Mouse (Mus musculus) lung, embryonic 14.5 days (tissue): ENCODE data around the gene Tbx15. TPM values are rescaled to one million over a fixed set of nuclear protein-coding genes. Genes with fewer than 3 reads are reported as not detected.
"Not testable (repeated sequence)": the region's sequence is repeated elsewhere in the genome, so short reads cannot be mapped to it uniquely, and the experiment has no call there.

Experiments
- ATAC-seq: fragments of 200-750 bp; cut with Nextera tagmentation; 2 replicates; pipeline ENCODE4 v1.8.0; 2017; ENCODE audit warnings: mild to moderate bottlenecking, moderate TSS enrichment, moderate library complexity; ENCODE audit not compliant: insufficient read depth
- DNase-seq: peaks from one replicate; pipeline ENCODE4 v3.0.0-alpha.2; 2015
- H3K27ac ChIP-seq: fragments of 300-500 bp; sonication (generic); 2 replicates; pipeline ENCODE4 v1.5.1; 2014; ENCODE audit warnings: low read depth, mild to moderate bottlenecking, moderate library complexity
- H3K27me3 ChIP-seq: fragments of 300-500 bp; sonication (generic); 2 replicates; pipeline ENCODE4 v1.6.1; 2014; ENCODE audit warnings: low read length, control low read depth; ENCODE audit not compliant: insufficient read depth
- H3K36me3 ChIP-seq: fragments of 300-500 bp; sonication (generic); 2 replicates; pipeline ENCODE4 v1.6.1; 2014; ENCODE audit warnings: control low read depth; ENCODE audit not compliant: insufficient read depth
- H3K4me1 ChIP-seq: fragments of 300-500 bp; sonication (generic); 2 replicates; pipeline ENCODE4 v1.6.1; 2014; ENCODE audit warnings: antibody characterized with exemption, control low read depth; ENCODE audit not compliant: insufficient read depth
- H3K4me2 ChIP-seq: fragments of 300-500 bp; sonication (generic); 2 replicates; pipeline ENCODE4 v1.6.1; 2014; ENCODE audit warnings: mild to moderate bottlenecking
- H3K4me3 ChIP-seq: fragments of 300-500 bp; sonication (generic); 2 replicates; pipeline ENCODE4 v1.5.1; 2014; ENCODE audit warnings: low read depth, low read length
- H3K9ac ChIP-seq: fragments of 300-500 bp; sonication (generic); 2 replicates; pipeline ENCODE4 v1.6.1; 2014
- H3K9me3 ChIP-seq: fragments of 300-500 bp; sonication (generic); 2 replicates; pipeline ENCODE4 v1.6.1; 2016; ENCODE audit warnings: low read depth, low read length, control low read depth
- CTCF ChIP-seq: IDR thresholded peaks from 2 replicates; pipeline ENCODE4 v1.5.1; 2016; ENCODE audit warnings: antibody characterized with exemption, low read depth
- WGBS: fragments of 180-500 bp; shearing (Covaris S2); extraction: QIAGEN DNeasy Blood & Tissue Kit; methylation state at CpG from one replicate; pipeline ENCODE4 v1.1.7; 2014; 5-methylcytosine and 5-hydroxymethylcytosine counted together
- polyA plus RNA-seq: library from polyadenylated mRNA; unstranded; fragments of >200 nt; fragmentation: Nextera tagmentation; extraction: Ambion mirVana; gene quantifications from 2 replicates; pipeline ENCODE4 v1.2.1, GENCODE M21; 2014

The Tbx15 gene
- polyA plus RNA-seq, 1 experiment from 2014 or later, result 0.28 TPM

DNA sequence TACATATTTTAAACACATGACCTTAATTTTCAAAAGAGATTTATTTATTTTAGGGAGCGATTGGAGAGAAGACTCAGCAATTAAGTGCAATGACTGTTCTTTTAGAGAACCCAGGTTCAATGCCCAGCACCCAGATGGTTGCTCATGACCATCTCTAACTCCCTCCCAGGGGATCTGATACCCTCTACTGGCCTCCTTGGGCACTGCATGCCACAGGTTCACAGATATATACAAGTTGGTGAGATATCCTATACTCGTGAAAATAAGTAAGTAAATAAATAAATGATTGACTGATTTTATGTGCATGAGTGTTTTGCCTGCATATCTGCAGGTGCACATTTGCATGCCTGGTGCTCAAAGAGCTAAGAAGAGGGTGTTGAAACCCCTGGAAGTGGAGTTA, 48.1 kb downstream of the Tbx15 start:
- Histone ChIP-seq H3K4me3 (no peak overlapping the region), H3K9ac (no peak overlapping the region)

DNA sequence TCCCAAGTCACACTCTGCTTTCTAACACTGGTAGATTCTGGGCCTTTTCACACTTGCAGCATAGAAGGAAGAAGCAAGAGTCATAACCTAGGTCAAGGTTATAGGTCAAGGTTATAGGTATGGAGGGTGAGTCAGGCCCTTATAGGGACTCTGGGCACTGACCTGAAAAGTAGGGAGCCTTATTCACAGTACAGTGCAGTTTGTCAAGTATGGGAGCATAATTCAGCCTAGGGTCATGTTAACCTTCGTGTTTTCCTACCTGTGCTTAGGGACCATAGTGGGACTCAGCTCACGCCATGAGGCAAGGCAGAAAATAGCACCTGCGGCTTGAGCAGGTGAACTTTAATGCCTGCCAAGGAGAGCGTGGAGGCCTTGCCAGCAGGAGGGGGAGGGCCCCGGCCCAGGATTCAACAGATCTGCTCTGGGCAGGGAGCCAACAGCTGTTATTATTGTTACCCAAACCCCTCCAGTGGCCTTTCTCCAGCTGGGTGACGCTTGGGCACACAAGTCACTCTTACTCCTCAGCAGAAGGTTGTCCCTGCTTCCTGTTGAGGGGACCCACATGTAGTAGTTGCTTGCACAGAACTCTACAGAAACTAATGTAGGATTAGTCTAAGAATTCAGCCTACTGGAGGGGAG, 50.0 kb downstream of the Tbx15 start:
- ATAC-seq (peak; percentile 41; the same call in 1 of the 2 replicates), DNase-seq (peak; percentile 47)
- Histone ChIP-seq H3K9ac (no peak overlapping the region), H3K4me3 (no peak overlapping the region), H3K9me3 (no peaks in the 10 kb centered on the region), H3K4me1 (no peaks in the 10 kb centered on the region), H3K27ac (no peak overlapping the region), H3K27me3 (no peaks in the 10 kb centered on the region), H3K4me2 (no peak overlapping the region), H3K36me3 (no peaks in the 10 kb centered on the region)
- TF ChIP-seq CTCF, result no peak
- WGBS, result 30% methylated on average over 6 of the region's 6 CpGs

More for the DNA sequence above, 48.1 kb downstream of the Tbx15 start:
- no peak for DNase-seq
- H3K9me3 ChIP-seq, result no peaks in the 10 kb centered on the region
- no peak for ATAC-seq
- no peak overlapping the region for H3K27ac ChIP-seq
- H3K27me3 ChIP-seq, result no peaks in the 10 kb centered on the region
- TF ChIP-seq CTCF, result peak; percentile 44
- H3K36me3 ChIP-seq, result no peaks in the 10 kb centered on the region
- no peak overlapping the region for H3K4me2 ChIP-seq
- WGBS, result 38% methylated on average over 2 of the region's 2 CpGs
- no peaks in the 10 kb centered on the region for H3K4me1 ChIP-seq

DNA sequence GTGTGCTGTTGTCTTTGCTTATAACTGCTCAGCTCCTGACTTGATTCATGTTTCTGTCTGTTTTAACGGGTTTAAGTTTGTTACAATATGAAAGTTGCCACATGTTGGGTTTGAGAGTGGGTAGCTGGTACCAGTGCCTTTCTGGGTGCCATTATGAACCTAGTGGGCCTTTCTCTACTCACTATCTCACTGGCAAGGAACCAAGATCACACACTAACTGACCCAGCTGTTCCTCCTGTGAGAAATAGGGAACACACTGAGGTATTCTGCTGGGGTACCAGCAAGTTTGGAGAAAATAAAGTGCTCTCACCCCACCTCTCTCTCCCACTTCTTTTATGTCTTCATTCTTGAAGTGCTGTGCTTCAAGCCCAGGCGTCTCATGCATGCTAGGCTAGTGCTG, 50.7 kb downstream of the Tbx15 start:
- Histone ChIP-seq H3K27me3 (no peaks in the 10 kb centered on the region), H3K9me3 (no peaks in the 10 kb centered on the region), H3K4me3 (no peak overlapping the region), H3K27ac (no peak overlapping the region), H3K9ac (no peak overlapping the region), H3K36me3 (no peaks in the 10 kb centered on the region), H3K4me1 (no peaks in the 10 kb centered on the region), H3K4me2 (no peak overlapping the region)
- DNase-seq (no peak), ATAC-seq (no peak)
- WGBS, result 68% methylated on average over 2 of the region's 2 CpGs
- no peak for TF ChIP-seq CTCF

DNA sequence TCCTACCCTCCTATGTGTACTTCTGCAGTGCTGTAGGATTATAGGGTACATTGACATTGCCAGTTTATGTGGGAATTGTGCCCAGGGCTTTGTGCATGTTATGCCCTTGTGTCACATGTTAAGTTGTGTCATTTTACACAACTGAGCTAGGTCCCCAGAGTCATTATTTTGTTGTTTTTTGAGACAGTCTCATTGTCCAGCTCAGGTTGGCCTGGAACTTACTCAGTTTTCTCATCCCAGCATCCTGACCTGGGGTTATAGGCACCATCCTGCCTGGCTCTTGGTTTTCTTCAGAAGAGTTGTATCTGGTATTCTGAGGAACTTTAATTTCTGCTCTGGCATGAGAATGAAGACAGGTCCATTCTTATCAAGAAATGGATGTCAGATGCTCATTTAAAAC, 51.2 kb downstream of the Tbx15 start:
- Histone ChIP-seq H3K27me3 (no peaks in the 10 kb centered on the region), H3K27ac (no peak overlapping the region), H3K9ac (no peak overlapping the region), H3K4me3 (no peak overlapping the region), H3K4me2 (no peak overlapping the region), H3K4me1 (no peaks in the 10 kb centered on the region), H3K36me3 (no peaks in the 10 kb centered on the region), H3K9me3 (no peaks in the 10 kb centered on the region)
- ATAC-seq (no peak), DNase-seq (no peak)
- no peak for TF ChIP-seq CTCF

DNA sequence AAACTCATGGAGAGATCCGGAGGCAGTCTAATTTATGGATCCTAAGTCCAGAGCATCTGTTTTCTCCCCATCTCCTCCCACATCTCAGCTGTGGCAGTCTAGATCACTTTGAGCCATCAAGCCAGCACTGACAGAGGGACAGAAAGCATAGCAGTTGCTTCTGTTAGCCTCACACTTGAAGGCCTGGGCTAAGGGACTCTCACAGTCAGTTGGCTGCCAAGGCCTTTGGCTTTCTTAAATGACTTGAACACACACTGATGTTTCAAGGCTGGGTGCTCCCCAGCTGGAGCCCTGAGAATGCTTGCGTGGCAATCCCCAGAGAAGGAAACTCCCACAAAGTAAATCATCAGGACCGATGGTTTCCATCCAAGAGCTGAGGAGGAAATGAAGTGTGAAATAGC, 52.4 kb downstream of the Tbx15 start:
- WGBS, result 63% methylated on average over 3 of the region's 3 CpGs
- Histone ChIP-seq H3K4me2 (no peak overlapping the region), H3K36me3 (no peaks in the 10 kb centered on the region), H3K9ac (no peak overlapping the region), H3K27ac (no peak overlapping the region), H3K4me3 (no peak overlapping the region), H3K4me1 (no peaks in the 10 kb centered on the region), H3K27me3 (no peaks in the 10 kb centered on the region), H3K9me3 (no peaks in the 10 kb centered on the region)
- no peak for DNase-seq
- no peak for TF ChIP-seq CTCF
- ATAC-seq, result no peak

DNA sequence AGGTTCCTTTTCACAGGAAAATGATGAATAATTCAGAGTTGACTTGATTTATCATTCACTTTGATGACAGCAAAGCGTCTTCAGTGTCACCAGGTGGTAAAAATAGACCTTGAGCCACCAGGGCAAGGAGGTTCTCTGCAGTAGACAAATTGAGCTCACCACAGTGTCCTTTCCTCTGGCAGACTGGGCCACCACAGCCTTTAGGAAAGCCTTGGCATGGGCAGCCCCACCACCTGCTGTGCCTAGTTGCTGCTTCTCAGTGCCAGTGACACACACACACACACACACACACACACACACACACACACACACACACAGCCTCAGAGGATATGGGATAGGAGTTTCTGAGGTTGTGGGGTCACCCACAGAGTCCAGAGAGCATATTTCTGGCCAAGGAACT, 54.0 kb downstream of the Tbx15 start:
- H3K9ac ChIP-seq, H3K4me2 ChIP-seq, H3K27me3 ChIP-seq, H3K4me1 ChIP-seq, H3K4me3 ChIP-seq, ATAC-seq, H3K36me3 ChIP-seq, H3K27ac ChIP-seq, H3K9me3 ChIP-seq, DNase-seq: not testable (repeated sequence)
- WGBS, result 56% methylated on average over 1 of the region's 1 CpGs

DNA sequence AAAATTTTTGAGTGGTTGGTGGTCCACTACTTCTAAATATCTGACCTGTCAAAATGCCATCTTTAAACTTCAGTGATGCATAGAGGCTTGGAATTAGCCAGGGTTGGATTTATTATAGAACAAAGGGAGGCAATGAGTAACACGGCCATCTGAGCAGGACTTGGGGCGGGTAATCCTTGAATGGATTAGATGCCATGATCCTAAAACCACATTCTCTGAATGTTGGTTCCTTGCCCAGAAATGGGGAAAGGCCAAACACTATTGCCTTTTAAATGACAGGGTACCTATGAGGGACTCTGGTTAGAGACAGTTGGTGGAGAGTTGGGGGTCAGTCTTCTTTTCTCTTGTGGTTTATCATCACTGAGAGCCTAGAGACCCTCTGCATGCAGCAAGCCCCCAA, 55.1 kb downstream of the Tbx15 start:
- no peak for DNase-seq
- WGBS, result 69% methylated on average over 2 of the region's 2 CpGs

DNA sequence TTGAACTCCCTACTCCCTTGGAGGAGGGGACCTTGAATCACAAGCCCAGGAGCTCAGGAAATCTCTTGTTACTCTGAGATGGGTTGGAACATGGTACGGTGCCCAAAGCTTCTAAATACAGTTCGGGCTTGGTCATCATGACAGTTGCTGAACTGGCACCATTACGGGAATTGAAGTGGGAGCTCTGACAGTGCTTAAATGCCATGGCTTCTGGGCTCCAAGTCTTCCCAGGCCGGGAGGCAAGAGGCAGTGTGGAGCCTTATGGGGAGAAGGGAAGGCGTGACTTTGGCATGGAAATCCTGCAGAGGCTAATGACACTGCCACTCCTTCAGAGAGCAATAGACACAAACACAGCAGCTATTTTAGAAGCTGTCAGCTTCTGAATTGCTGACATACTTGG, 56.0 kb downstream of the Tbx15 start:
- WGBS, result 75% methylated on average over 5 of the region's 5 CpGs
- Histone ChIP-seq H3K9ac (no peak overlapping the region), H3K27ac (no peak overlapping the region), H3K9me3 (no peaks in the 10 kb centered on the region), H3K36me3 (no peaks in the 10 kb centered on the region), H3K4me3 (no peak overlapping the region), H3K4me1 (no peaks in the 10 kb centered on the region), H3K27me3 (no peaks in the 10 kb centered on the region), H3K4me2 (no peak overlapping the region)
- ATAC-seq (no peak), DNase-seq (no peak)
- TF ChIP-seq CTCF, result no peak

More for the DNA sequence above, 55.1 kb downstream of the Tbx15 start:
- Histone ChIP-seq H3K27ac (no peak overlapping the region), H3K4me2 (no peak overlapping the region), H3K36me3 (no peaks in the 10 kb centered on the region), H3K9ac (no peak overlapping the region), H3K27me3 (no peaks in the 10 kb centered on the region), H3K4me1 (no peaks in the 10 kb centered on the region), H3K9me3 (no peaks in the 10 kb centered on the region), H3K4me3 (no peak overlapping the region)
- no peak for TF ChIP-seq CTCF
- ATAC-seq, result no peak
